Mouse (Mus musculus): Measurements from ENCODE around the gene Exoc4. TPM values are rescaled to one million over a fixed set of nuclear protein-coding genes. Genes with fewer than 3 reads are reported as not detected.
A peak's percentile ranks its signal among the peaks of the same experiment; 100 is the strongest.

Exoc4 gene
- 50.9 and 53.6 TPM in 2 replicates for total RNA-seq (2021)
- long read RNA-seq, full-length matches to known transcripts = 18 of 33 reads
- long read RNA-seq, partial matches to known transcripts = 10 of 33 reads
- long read RNA-seq, other reads (novel, unspliced or antisense) = 5 of 33 reads

- DNase-seq = peak; percentile 88
These were observed at the start of gene Exoc4 for GRCm38 (mm10) chr6:33248894-33249758. Gene Exoc4 (plus strand): TSS chr6:33249085.

DNA sequence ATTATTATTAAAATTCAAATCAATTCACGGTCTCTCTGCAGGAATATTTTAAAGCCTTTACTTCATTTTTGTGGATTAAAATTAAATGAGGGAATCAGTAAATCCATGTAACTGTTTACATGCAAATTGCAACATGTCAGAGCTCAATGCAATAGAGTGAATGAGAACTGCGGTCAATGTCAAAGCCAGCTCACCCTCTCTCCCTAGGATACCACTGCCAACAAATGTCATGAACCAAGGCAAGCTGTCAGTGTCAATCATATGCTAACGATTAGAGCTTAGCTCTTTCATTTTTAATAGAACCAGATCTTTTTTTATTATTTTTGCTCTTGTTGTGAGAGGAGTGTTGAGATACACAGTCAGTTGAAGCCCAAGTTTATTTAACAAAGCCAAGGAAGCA, 30.1 kb upstream of the Exoc4 start:
- DNase-seq = no peak

DNA sequence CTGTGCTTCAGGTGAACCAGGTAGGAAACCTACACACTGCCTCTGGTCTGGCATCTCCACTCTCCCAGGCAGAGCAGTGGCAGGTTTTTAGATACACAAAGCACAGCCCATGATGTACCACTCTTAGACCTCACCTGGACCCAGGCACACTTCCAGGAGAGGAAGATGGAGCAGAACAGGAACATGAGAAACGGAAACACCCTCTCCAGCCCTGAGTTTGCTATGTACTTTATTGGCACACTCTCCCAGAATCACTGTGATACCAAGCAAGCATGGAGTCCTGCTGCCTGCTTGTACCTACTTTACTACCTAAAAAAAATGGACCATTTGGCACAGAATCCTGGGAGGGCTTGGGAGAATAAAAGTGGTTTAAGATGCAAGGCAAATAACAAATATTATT, 22.2 kb upstream of the Exoc4 start:
- DNase-seq = no peak

DNA sequence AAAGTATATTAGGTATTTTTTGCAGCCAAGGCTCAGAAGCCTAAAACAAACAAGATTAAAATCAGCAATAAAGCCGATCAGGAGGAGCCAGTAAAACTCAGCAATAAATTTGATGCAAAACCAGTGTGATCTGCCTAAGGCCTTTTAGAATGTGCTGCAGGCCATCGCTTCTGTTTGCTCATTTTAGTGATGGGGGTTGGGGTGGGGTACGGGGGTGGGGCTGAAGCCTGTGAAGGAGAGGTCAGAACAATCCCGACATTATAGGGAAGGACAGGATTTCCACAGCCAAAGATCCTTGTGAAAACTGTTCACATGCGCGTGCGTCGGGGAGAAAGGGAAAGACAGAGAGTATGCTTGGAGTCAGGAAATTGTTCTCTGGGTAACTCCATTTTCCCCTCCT, 21.5 kb upstream of the Exoc4 start:
- DNase-seq = no peak

GRCm38 (mm10) chr6:33241250-33241649, 7.6 kb upstream of the Exoc4 start:
- no peak for DNase-seq

DNA sequence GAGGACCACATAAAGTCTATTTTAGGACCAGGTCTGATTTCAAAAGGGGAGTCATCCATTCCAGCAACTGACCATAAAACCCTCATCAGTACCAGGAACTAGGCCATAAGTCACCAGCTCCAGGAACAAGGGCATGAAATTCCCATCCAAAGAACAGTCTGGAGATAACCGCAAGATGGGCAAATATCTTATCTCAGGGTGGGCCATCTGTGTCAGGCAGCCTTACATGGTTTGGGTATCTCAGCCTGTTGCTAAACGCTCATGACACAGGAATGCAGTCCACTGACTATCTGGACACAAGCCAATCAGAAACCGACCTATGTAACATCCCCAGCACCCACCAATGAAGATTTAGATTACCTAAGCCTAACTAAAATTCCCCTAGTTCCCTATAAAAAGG, 4.3 kb upstream of the Exoc4 start:
- no peak for DNase-seq

DNA sequence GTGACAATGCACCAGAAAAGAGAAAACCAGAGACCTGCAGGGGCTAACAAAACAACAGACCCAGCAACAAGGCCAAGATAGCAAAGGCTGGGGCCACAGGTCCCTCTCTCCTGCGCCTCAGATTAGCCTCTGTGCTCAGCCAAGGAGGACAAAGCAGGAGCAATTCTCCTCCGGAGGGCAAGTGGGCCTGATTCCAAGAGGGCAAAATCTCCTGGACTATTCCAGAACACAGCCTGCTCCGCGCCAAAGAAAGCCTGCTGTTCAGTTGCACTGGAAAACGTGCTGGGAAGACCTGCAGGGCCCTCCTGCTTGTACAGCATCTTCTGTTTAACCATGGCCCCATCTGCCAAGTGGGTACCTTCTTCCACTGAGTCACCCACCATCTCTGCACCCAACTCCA, 1.7 kb upstream of the Exoc4 start:
- DNase-seq = no peak

- no peak for DNase-seq
These were observed 1.1 kb upstream of the Exoc4 start for GRCm38 (mm10) chr6:33247576-33248355.

GRCm38 (mm10) chr6:33256638-33257037, 7.8 kb downstream of the Exoc4 start:
- DNase-seq = no peak

GRCm38 (mm10) chr6:33257076-33257789, 8.3 kb downstream of the Exoc4 start:
- no peak for DNase-seq

DNA sequence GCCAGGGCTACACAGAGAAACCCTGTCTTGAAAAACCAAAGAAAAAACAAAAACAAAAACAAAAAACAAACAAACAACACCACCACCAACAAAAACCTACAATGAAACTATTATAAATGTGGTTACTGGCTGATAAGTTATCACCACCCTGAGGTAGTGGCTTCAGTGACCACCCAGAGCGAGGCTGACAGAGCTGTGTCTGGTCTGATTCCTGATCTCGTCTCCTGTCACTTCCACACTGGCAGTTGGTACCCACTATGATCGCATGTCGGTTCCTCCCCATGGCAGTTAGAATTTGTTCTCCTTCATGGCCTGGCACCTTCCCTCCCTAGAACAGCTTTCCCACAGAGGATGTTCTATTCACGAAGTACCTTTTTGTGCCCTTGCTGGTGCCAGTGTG, 11.0 kb downstream of the Exoc4 start:
- DNase-seq = no peak

GRCm38 (mm10) chr6:33261606-33262005, 12.7 kb downstream of the Exoc4 start:
- DNase-seq = no peak

DNA sequence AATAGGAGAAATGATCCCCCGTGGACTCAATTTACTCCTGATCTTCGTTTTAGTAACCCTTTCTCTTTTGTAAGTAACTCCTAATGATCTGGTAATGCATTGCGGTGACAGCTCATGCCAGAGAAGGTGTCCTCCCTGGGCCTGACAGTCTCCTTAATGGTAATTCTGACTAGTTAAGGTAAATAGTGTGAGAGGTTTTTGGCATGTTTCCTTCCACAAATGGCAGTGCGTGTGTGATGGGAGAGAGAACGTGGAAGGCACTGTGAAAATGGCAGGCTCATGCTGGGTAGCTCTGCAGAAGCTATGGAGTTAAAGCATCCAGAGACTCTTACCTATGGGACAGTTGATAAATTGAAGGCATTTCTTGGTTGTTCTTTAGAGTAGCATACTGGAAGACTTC, 15.1 kb downstream of the Exoc4 start:
- no peak for DNase-seq

DNA sequence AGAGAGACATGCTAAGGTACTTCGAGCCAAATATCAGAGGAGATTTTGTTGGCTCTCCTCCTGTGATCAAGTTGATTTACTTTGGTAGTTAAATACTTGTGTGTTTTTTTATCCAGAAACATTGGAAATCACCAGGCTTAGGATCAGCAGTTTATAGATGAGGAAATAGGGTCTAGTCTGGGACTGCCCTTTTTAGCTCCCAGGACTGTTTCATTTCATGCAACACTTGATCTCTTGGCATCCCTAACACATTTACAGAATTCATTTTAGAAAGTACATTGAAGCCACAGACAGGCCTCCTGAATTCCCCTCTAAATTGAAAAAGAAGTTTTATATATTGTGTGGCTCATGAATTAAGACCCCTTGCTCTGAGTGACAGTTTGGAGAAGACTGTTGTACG, 15.5 kb downstream of the Exoc4 start:
- DNase-seq = no peak

DNA sequence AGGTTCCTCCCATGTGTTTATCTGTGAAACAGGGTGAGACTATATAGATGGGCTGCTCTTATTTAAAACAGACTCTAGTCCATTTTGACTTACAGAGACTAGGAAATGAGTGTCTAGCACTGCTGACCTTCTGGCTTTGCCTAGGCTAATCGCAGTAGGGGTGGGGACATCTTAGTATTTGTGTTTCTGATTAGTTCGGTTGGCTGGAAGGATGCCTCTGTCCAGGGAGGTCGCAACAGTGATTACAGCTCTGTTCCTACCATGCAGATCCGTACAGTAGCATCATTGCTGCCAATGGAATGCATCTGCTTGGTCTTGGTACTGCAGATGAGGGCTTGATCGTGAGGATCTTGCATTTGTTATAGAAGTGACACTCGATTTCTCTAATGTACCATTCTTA, 18.7 kb downstream of the Exoc4 start:
- no peak for DNase-seq

GRCm38 (mm10) chr6:33283523-33283922, 34.6 kb downstream of the Exoc4 start:
- DNase-seq = no peak

DNA sequence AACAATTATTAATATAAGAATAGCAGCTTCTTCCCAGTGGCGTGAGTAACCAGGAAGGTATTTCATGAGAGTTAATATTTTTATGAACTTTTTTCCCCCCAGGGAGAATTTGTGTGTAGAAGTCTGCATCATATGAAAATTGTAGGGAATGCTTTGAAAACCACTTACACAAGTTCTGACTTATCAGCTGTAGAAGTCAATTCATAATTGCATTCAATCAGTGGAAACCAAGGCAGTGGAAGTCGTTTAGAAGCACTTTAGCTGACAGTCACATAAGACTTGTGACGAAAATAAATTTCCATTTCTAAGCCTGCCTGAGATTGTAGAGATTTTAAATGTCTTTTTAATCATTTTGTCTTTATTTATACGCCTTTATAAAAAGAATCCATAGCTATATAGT, 35.1 kb downstream of the Exoc4 start:
- no peak for DNase-seq

DNA sequence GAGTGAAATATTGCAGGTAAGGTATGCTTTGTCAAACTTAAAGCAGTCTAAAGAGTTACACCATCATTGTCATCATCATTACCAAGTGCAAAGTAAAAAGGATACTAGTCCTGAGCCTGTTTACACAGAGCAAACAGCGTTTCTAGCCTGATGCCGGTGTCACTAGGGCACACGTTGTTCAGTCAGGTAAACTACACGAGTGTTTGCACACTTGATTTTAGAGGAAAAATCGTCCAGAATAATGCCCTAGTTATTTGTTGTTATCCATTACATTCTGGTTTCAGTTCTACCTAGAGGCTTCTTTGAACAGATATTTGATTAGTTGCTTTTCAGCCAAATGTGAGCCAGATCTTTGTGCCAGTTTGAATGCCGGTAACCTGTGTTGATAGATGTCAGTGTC, 37.5 kb downstream of the Exoc4 start:
- DNase-seq = no peak

DNA sequence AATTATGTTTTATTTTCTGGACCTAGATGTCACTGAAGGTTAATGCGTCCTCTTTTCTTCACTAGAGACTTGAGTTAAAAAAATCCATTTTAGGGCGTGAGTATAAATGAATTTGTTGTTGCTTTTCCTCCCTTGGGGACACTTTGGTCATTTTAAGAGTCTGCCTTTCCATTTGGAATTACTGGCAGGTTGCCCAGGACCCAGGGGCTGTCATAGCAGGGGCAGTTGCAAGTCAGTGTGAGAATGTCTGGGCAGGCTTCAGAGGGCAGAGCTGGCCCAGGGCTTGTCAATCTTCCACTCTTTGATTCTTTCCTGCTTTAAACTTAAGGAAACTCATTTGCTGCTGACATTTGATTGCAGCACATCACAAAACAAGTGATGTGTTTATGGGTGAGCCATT, 45.7 kb downstream of the Exoc4 start:
- peak; percentile 19 for DNase-seq

DNA sequence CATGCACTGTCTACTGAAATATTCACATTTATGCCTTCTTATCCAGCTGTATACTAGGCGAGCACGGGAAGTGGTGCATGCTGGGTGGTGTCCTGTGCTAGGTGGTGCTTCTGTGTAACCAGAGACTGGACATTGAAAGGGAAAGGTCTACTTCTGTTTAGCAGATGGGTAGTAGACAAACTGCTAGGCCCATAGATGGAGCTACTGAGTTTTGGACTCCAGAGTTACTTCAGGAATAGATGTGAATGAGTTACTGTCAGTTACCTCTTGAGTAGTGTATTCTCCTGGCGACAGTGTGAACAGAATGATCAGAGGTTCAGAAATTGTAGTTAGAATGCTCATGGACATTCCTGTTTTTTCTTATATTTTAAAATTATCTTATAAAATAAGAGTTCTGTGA, 48.7 kb downstream of the Exoc4 start:
- no peak for DNase-seq

- no peak for DNase-seq
These were observed 49.9 kb downstream of the Exoc4 start for GRCm38 (mm10) chr6:33298768-33299167.

DNA sequence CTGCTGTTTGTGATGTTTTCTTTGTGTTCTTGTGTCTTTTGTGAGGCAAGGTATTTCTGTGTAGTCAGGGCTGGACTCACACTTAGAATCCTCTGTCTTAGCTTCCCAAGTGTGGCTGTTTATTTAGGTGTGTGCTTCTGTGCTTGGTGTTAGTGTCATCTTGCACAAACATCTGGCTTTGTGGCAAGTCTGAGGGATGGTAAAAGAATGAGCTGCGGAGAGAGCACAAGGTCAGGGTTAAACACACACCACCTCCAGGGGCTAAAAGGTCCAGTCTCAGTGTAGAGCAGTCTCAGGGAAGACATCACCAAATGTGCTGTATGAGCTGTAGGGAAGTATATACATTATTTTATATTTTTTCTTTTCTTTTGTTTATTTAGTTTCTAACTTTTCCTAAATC, 57.1 kb downstream of the Exoc4 start:
- no peak for DNase-seq

GRCm38 (mm10) chr6:33308646-33309045, 59.8 kb downstream of the Exoc4 start:
- DNase-seq = no peak
